Mouse (Mus musculus) monocyte, adult 2 months (primary cell): ENCODE results near the gene Pip4k2c.

ENCODE experiments used
- DNase-seq, 2 experiments: peaks; one replicate each; pipeline ENCODE4 v3.0.0; 2022; ENCODE audit warnings: low spot score in 2 of 2, low read depth in 1 of 2

Pip4k2c gene

DNA sequence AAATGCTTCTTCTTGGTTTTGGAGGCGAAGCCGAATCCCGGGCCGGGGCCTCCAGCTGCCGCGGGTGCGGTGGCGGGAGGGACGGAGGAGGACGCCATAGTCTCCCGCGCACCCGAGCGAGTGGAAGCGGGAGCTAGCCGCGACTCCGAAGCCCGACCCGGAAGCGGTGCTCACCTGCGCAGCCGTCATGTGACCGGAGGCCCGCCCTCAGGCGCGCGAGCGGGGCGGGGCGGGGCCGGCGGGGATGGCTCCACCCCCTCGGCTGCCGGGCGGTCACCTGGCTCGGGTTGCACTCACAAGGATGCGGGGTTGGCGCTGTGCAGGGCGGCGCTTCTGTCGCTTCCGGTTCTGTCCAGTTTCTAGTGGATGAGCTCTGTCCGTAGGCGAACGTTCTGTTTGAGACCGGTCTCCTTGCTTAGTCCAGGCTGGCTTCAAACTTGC, at the start of gene Pip4k2c:
Pip4k2c (minus strand) TSS at position 172 of the 441 bp plus-strand sequence.
- peak in 1 of 2 experiments; percentile 74 for DNase-seq

DNA sequence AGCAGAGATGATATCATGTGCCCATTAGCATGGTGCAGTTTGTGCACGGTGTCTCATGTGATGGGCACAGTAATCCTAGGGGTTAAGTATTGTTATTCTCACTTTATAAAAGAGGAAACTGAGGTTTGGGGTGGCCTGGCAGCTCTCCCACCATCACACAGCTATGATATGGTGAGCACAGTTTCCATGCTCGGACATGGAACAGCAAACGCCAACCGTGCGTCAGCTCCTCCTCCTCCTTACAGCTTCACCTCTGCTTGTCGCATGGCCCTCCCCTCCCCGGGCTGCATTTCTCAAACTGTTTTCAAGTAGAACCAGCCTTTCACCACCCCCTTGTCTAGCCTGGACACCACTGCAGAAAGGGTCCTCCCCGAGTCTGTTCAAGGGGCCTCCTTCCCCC, 47.1 kb upstream of the Pip4k2c start:
- no peak for DNase-seq

DNA sequence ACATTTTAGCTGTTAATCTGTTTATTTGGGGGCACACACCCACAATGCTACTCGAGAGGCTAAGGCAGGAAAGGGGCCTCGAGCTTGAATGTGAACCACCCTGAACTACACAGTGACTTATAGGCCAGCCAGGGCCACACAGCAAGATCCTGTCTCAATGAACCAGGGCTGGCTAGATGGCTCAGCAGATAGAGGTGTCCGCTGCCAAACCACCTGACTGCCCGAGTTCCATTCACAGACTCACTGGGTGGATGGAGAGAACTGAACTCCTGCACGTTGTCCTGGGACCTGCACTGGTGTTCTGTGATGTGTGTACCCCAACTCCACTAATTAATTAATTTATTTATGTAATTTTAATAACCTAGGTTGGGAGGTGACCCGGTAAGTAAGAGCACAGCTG, 46.4 kb upstream of the Pip4k2c start:
- DNase-seq, result no peak

DNA sequence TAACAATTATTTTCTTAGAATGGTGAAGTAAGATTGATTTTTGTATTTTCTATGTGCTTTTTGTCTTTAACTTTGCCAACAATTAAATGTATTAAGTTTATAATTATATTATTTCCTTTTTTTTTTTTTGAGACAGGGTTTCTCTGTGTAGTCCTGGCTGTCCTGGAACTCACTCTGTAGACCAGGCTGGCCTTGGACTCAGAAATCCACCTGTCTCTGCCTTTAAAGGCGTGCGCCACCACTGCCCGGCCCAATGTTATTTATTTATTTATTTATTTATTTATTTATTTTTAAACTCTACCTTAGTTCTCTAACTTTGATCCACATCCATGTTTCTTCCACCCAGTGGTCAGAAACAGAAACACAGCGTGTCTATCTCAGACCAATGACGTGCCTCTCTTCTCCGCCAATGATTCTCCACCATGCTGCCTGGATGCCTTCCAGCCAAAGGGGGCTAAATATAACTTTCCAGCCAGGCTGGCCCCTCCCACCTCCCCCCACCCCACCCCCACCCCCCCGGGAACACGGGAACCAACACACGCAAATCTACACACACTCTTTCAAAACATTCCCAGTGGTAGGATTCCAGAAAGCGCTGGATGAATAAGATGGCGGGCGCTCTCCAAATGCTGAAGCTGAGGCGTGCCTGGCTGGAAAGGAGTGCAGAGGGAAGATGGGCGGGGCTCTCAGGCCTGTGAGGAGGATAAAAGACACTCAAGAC, 44.4 kb upstream of the Pip4k2c start:
- DNase-seq, result no peak

DNA sequence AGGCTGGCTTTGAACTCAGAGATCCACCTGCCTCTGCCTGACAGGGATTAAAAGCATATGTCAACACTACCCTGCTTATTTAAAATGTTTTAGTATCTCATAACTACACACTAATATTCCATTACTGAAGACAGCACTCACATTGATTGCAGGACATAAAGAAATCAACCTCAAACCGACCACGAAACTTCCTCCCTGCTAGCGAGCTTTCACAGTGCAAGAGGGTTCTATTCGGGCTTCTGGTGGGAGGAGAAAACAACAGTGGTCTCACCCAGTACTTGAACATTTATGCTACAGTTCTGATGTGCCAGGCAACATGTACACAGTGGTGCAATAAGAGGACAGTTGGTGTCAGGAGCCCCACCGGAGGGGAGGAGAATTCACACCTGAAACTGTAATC, 39.4 kb upstream of the Pip4k2c start:
- DNase-seq, result no peak

DNA sequence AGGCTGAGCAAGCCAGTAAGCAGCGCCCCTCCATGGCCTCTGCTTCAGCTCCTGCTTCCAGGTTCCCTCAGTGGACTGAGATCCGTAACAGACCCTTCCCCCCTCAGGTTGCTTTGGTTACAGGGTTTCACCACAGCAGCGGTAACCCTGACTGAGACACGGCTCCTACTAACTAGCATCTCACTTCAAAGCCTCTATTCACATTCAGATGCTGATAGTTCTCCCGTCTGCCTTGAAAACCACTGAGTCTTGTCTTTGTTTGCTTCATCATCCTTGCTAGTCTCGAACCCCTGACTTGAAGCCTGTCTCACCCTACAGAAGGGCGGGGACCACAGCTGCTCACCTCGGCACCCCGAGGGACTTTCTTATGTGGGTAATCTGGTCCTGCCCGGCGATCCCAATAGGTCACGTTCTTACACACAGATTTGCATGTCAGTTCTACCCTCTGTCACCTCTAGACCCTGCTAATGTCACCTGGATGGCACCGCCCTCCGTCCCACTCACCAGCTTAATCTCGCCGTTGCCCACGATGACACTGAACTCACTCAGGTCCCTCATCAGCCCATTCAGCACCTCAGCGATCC, 26.9 kb upstream of the Pip4k2c start:
- DNase-seq, result no peak

DNA sequence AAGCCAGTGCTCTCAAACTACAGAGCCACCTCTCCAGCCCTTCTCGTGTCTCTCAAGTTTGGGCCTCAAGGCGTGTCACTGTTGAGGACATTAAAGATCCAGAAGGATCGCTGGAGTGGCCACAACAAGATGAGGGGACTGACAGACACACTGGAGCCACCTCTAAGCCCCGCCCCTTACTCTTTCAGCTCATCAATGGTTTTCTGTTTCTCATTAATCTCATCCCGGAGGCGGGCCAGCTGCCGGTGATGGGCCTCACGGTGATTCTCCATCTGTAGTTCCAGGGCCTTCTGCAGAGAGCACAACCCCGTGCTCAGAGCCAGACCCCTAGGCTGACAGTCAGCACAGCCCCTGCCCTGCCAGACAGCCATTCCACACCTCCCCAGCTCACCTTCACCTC, 25.2 kb upstream of the Pip4k2c start:
- DNase-seq, result no peak

DNA sequence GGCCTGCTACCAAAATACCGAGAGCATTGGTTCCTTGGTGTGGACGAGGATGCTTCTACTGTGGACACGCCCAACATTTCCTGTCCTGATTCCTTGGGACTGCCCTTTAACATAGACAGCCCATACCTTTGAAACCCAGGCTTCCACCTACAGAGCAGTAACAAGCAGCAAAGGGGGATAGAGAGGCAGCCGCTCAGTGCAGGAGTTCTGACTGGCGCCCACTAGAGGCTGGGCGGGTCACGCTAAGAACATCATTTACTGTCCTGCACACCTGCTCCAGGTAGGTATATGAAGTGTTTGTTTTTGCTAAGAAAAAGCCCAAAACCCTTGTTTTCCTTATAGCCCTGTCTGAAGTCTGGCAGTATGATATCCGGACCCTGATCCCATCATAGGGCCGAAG, 21.8 kb upstream of the Pip4k2c start:
- no peak for DNase-seq

DNA sequence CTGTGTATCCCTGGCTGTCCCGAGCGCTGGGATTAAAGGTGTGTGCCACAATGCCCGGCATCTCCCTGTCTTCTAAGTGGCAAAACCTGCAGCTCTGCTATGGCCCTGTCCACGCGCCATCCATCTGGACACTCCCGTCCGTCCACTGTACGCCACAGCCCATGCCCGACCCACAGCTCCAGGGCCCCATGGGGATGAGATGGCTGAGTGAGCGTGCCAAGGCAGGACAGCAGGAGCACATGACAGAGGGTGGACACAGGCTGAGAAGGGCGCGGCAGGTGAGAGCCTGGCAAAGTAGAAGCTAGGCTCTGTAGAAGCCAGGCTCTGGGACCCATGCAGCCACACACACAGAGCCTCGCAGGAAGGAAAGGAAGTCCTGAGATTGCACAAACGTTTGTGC, 20.4 kb upstream of the Pip4k2c start:
- DNase-seq, result no peak

DNA sequence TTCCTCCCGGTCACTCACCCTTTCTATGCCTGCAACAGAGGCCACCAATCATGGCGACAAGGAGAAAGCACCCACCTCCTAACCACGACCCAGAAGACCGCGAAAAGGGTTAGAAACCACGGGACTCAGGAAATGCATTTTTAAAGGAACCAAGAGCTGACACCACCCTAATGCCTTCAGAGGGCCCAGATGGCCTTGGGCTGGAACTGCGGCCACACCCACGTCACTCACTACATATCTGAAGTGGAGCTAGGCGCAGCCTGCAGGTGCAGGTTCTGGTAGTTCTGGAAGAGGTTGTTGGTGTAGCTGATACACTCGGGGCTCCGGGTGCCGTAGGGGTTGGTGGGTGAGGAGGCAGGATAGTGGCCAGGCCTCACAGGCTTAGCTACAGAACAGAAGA, 19.3 kb upstream of the Pip4k2c start:
- DNase-seq, result no peak

DNA sequence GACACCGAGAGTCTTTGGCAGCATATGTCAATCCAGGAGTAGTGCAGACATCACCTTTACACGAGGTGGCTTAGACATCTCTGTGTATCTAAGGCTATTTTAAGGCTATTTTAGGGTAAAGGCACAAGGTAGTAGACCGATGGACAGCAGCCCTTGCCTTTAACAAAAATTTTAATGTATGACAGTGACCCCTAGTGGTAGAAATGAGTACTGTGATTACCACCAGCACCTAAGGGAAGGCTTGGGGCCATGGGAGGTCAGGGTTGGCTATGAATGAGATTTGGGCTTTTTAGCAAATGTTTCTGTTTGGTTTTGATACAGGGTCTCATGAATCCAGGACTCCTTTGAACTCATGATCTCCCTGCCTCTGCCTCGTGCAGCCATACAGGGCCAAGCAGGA, 17.5 kb upstream of the Pip4k2c start:
- peak in 1 of 2 experiments; percentile 15 for DNase-seq

DNA sequence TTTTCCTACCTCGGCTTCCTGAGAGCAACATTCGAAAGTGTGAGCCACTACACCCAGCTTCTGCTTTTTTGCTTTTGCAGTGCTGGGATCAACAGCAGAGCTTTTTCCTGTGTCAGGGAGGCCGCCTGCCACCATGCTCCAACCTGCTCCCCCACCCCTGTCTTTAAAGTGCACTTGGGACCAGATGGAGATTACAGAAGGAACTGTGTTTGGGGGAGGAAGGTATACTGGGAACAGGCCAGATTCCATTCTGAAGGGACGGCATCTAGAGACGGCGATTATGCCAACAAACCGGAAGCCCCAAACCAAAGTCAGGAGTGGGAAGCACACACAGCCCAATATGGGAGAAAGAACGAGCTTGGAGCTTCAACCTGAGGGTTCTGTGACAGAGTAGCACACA, 15.8 kb upstream of the Pip4k2c start:
- DNase-seq, result no peak

DNA sequence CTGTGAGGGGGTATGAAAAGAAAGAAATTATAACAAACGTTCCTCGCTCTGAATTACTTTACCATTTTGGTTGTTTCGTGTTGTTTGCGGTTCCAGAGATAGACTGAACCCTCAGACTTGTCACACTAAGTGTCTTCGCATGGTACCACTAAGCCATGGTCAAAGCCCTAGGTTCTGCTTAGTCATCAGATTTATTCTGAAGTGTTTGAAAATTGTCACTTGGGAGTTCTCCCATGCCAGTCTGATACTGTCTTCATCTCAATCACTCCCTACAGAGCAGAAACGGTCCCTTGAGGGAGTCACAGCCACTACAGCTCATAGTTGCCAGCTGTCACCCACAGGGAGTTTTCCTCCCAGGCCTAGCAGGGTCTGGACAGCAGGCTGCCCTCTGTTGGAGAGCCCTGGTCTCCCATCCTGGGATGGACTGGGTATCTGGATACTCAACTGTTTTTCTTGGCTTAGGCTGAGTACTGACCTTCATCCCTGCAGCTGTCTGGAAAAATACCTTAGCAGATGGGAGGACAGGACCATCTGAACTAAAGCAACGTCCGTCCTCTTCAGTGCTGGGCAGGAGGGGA, 15.0 kb upstream of the Pip4k2c start:
- DNase-seq, result no peak

DNA sequence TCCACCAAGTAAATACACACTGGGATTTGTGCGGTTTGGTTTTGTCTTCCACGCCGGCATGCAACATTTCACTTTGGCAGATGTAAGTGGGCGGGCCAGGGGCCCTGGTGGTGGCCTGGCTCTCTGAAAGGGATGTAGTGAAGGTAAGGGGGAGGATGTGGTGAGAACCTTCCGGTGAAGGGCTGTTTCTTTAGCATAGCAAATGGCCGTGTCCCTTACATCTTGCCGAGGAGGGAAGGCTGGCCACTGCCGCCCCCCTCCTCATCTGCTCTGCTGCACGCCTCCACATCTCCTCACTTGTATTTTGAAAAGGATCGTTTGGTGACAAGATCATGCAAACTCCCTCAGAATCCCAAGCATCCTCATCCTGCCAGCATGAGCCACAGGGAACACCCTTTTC, 14.3 kb upstream of the Pip4k2c start:
- no peak for DNase-seq

DNA sequence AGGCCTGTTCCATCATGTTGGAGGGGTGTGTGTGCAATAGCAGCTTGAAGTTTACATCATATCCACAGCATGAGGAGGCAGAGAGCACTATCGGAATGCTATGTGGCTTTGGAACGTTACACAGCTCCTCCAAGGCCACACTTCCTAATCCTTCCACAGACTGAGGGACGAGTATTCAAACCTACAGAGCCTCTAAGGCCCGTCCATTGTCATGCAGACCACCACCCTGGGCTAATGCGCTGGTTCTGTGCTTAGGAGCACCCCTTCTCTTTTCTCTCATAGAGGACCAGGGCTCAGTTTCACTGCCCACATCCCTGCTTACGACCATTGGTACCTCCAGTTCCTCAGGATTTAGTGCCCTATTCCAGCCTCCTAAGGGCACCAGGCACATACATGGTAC, 13.8 kb upstream of the Pip4k2c start:
- no peak for DNase-seq

DNA sequence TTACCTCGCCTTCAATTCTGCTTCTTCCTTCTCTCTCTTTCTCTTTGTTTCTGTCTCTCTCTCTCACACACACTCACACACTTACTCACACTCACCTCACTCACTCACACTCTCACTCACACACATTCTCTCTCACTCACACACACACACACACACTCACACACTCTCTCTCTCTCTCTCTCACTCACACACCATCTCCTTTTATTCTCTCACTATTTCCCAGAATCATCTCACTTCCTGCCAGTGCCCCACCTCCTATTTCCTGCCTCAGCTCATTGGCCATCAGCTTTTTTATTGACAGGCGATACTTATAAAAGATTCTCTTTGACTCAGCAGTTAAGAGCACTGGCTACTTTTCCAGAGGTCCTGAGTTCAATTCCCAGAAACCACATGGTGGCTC, 7.0 kb upstream of the Pip4k2c start:
- no peak for DNase-seq

DNA sequence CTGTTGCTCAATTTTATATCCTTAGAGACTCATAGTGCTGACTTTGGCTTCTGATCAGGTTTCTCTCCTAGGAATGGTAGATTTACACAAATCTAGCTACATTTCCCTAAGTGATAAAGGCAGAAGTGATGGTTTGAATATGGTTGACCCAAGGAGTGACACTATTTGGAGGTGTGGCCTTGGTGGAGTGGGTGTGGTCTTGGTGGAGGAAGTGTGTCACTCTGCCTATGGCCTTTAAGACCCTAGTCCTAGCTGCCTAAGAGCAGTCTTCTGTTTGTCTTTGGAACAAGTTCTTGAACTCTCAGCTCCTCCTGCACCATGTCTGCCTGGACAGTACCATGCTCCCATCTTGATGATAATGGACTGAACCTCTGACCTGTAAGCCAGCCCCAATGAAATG, 5.8 kb upstream of the Pip4k2c start:
- no peak for DNase-seq

DNA sequence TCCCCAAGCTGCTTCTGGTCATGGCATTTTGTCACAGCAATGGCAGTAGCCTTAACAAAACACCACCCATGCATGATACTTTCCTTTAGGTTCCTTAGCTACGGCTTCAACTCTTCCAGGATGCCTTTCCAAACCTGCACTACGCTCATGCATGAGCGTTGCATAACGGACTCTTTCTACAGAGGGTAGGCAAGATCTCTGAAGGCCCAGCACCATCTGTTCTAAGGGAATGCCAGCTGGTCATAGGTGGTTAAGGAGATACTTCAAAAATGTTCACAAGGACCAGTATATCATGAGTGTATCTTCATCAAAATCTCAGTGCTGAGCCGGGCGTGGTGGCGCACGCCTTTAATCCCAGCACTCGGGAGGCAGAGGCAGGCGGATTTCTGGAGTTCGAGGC, 5.1 kb upstream of the Pip4k2c start:
- no peak for DNase-seq

DNA sequence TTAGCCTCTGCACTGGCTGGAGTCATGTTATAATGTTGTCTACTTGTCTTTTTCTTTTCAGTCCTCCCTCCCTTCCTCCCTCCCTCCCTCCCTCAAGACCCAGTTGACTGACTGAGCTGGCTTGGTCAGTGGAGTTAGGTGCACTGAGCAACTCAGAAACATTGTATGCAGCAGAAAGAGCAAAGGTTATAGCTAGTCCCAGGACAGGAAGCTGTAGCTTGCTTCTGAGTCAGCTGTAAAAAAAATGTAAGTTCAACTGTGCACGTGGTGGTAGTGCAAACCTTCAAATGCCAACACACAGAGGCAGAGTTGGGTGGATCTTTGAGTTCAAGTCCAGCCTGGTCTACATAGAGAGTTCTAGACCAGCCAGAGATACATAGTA, 3.0 kb upstream of the Pip4k2c start:
- DNase-seq, result no peak

DNA sequence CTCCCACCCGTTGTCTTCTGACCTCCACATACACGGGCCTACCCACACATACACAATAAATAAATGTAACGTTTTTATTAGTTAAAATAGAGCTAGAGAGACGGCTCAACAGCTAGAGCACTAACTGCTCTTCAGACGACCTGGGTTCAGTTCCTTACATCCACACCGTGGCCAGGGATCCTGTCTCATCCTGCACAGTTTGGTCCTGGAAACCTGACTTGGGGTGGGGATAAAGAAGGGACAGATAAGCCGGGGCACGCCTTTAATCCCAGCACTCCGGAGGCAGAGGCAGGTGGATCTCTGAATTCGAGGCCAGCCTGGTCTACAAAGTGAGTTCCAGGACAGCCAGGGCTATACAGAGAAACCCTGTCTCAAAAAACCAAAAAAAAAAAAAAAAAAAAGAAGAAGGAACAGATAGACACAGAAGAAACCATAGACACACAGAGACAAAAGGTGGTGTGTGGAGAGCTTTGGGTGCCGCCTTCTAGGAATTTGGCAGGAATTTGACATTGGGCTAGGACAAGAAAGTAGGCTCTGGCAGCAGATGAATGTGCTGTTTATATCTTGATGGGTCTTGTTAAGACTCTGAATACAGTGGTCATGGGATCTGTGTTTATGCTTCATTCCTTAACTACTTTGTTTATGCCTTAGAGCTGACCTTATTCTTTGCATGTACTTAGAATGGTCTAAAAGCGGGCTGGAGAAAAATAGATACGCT, 2.5 kb upstream of the Pip4k2c start:
- DNase-seq, result no peak

DNA sequence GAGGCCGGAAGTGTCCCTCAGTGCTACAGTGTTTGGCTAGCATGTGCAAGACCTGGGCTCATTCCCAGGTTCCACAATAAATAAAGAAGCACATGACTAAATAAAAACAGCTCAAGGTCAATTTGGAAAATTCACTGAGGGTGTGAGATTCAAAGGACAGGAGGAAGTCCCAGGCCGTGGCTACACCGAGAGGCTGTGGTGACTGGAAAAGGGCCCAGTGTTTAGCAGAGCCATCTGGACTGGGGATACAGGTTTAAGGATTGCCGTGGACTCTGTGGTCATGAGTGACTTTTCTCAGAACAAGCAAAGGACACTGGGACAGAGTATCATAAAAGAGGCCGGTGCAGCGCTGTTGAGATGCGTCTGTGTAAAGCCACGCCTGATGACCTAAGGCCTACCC, 1.9 kb upstream of the Pip4k2c start:
- no peak for DNase-seq

DNA sequence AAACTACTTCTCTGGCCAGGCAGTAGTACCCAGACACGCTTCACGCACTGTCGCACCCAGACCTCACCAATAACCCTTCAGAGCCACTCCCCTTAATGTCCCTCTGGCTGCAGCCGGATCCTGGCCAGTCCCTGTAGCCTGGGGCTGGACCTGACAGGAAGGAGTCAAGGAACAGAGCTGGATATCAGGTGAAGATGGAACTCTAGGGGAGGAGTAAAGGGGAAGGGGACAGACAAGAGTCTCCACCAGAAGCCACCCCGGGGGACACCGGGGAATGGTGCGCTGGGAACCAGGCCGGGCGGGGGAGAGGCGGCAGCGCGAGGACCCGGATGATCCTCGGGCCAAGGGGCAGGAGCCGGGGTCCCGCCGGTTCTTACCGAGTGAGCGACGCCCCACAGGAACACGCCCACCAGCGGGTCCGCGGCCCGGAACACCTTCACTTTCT, 402 bp downstream of the Pip4k2c start:
- DNase-seq, result no peak
